Mouse (Mus musculus) lung, adult 2 months (tissue): ENCODE measurements around the gene Ankrd34a.

Source experiments
- CTCF ChIP-seq: fragments of 200-500 bp; IDR thresholded peaks from 2 replicates; pipeline ENCODE4 v1.5.1; 2011; ENCODE audit warnings: mild to moderate bottlenecking, low read length, control low read depth; ENCODE audit not compliant: insufficient read depth
- POLR2A ChIP-seq: fragments of 200-500 bp; IDR thresholded peaks from 2 replicates; pipeline ENCODE4 v1.6.1; 2011; ENCODE audit warnings: low read depth, mild to moderate bottlenecking, control low read depth, low read length, borderline replicate concordance; ENCODE audit errors: extremely low read depth

GRCm38 (mm10) chr3:96647365-96647764, 50.9 kb downstream of the Ankrd34a start:
- TF ChIP-seq POLR2A (no peak), CTCF (no peak)
